22 mouse cellular contexts compared by ENCODE assay signal in genomic region chr10:54550665-54551064, GRCm38 (mm10).
DNase-seq lines count a peak whose midpoint lies in the region; ATAC-seq and TF ChIP-seq lines count a peak whose summit lies in the region.
"Had no signal": no experiment of that assay in that cellular context is flagged by ENCODE, and none has a peak within 500 bp of the region (broad histone marks: within the 10 kb centered on the region; RNA-seq: fewer than 3 reads in every experiment).

No protein-coding gene starts in this region.

- DNase-seq in layer of hippocampus, adult 2 months (ENCODE audit: low spot score in 2 of 2): no peak
- no peak for DNase-seq in layer of hippocampus, postnatal 10 days (ENCODE audit: low spot score in 2 of 2)
- no peak for DNase-seq in stomach, postnatal 0 days (ENCODE audit: low spot score)
- DNase-seq in left cerebral cortex, adult 9 months (ENCODE audit: low spot score in 2 of 2): no peak
- no peak for DNase-seq in gastrocnemius, postnatal 25 days
- DNase-seq: adrenal gland, adult 2 months; adrenal gland, adult 8-10 months; adrenal gland, postnatal 10 days; adrenal gland, postnatal 14 days; adrenal gland, postnatal 25 days; adrenal gland, postnatal 36 days; B cell, adult 2 months; cerebellum, adult 11 months; cerebellum, adult 11-12 months had no signal

- H3K36me3 ChIP-seq in stomach, embryonic 14.5 days (ENCODE audit: control insufficient read depth, insufficient read depth, low read length): no peaks in the 10 kb centered on the region
- no peaks in the 10 kb centered on the region for H3K36me3 ChIP-seq in stomach, postnatal 0 days (ENCODE audit: control insufficient read depth, insufficient read depth, low read length)
- no peaks in the 10 kb centered on the region for H3K36me3 ChIP-seq in intestine, embryonic 16.5 days (ENCODE audit: control insufficient read depth, insufficient read depth, low read length)
- H3K36me3 ChIP-seq: G1E had no signal

- no peak for TF ChIP-seq POLR2A in olfactory bulb, adult 2 months (IDR thresholded peaks at IDR 0.05; ENCODE audit: insufficient read depth, low read depth, low read length)

- TF ChIP-seq EP300 in stomach, postnatal 0 days (optimal IDR thresholded peaks at IDR 0.05): no peak

- WGBS in olfactory bulb, adult 2 months: 59% methylated on average over 2 of the region's 2 CpGs
- WGBS in stomach, embryonic 14.5 days: 84% methylated on average over 2 of the region's 2 CpGs
- WGBS in stomach, postnatal 0 days: 58% methylated on average over 2 of the region's 2 CpGs
- WGBS in intestine, embryonic 16.5 days: 72% methylated on average over 2 of the region's 2 CpGs

- H3K4me1 ChIP-seq in olfactory bulb, adult 2 months (ENCODE audit: control insufficient read depth, insufficient read depth, low read length): no peaks in the 10 kb centered on the region
- H3K4me1 ChIP-seq in stomach, embryonic 14.5 days (ENCODE audit: control insufficient read depth, insufficient read depth, low read length): no peaks in the 10 kb centered on the region
- H3K4me1 ChIP-seq in stomach, postnatal 0 days (replicated peaks; ENCODE audit: control insufficient read depth, insufficient read depth): no peaks in the 10 kb centered on the region
- no peaks in the 10 kb centered on the region for H3K4me1 ChIP-seq in intestine, embryonic 16.5 days (ENCODE audit: control insufficient read depth, insufficient read depth, low read length)

- no peak overlapping the region for H3K9ac ChIP-seq in stomach, embryonic 14.5 days (replicated peaks; ENCODE audit: low read depth, low read length)
- H3K9ac ChIP-seq in stomach, postnatal 0 days (ENCODE audit: low read length): no peak overlapping the region
- no peak overlapping the region for H3K9ac ChIP-seq in intestine, embryonic 16.5 days (ENCODE audit: low read depth, low read length)

- H3K27me3 ChIP-seq in stomach, embryonic 14.5 days (ENCODE audit: control insufficient read depth, insufficient read depth, low read length): no peaks in the 10 kb centered on the region
- H3K27me3 ChIP-seq in stomach, postnatal 0 days (ENCODE audit: control insufficient read depth, insufficient read depth, low read length): no peaks in the 10 kb centered on the region
- H3K27me3 ChIP-seq in intestine, embryonic 16.5 days (replicated peaks; ENCODE audit: control insufficient read depth, insufficient read depth, low read length): no peaks in the 10 kb centered on the region
- H3K27me3 ChIP-seq: CH12.LX, Patski had no signal

- H3K4me2 ChIP-seq in stomach, embryonic 14.5 days (replicated peaks; ENCODE audit: low read depth, low read length): no peak overlapping the region
- no peak overlapping the region for H3K4me2 ChIP-seq in stomach, postnatal 0 days (replicated peaks; ENCODE audit: low read depth)
- H3K4me2 ChIP-seq in intestine, embryonic 16.5 days (ENCODE audit: low read depth, low read length): no peak overlapping the region

- H3K4me3 ChIP-seq in layer of hippocampus, adult 2 months: no peak overlapping the region
- H3K4me3 ChIP-seq in olfactory bulb, adult 2 months (ENCODE audit: insufficient read depth, low read depth, low read length): no peak overlapping the region
- no peak overlapping the region for H3K4me3 ChIP-seq in stomach, embryonic 14.5 days (ENCODE audit: low read depth, low read length)
- H3K4me3 ChIP-seq in stomach, postnatal 0 days (ENCODE audit: low read depth, low read length): no peak overlapping the region
- H3K4me3 ChIP-seq in intestine, embryonic 16.5 days (ENCODE audit: low read length): no peak overlapping the region

- H3K9me3 ChIP-seq in stomach, embryonic 14.5 days (ENCODE audit: control insufficient read depth, low read depth, low read length): no peaks in the 10 kb centered on the region
- H3K9me3 ChIP-seq in stomach, postnatal 0 days (ENCODE audit: control insufficient read depth, low read length): no peaks in the 10 kb centered on the region
- H3K9me3 ChIP-seq in intestine, embryonic 16.5 days (ENCODE audit: control insufficient read depth, low read length): no peaks in the 10 kb centered on the region
- H3K9me3 ChIP-seq: G1E had no signal

- peak overlapping the region; percentile 52 for H3K27ac ChIP-seq in layer of hippocampus, adult 2 months
- H3K27ac ChIP-seq in olfactory bulb, adult 2 months (ENCODE audit: insufficient read depth, low read depth, low read length): peak overlapping the region; percentile 35
- H3K27ac ChIP-seq in stomach, embryonic 14.5 days (ENCODE audit: low read length): no peak overlapping the region
- no peak overlapping the region for H3K27ac ChIP-seq in stomach, postnatal 0 days (replicated peaks)
- no peak overlapping the region for H3K27ac ChIP-seq in intestine, embryonic 16.5 days (ENCODE audit: low read length)

- no peak for TF ChIP-seq CTCF in layer of hippocampus, adult 2 months (conservative IDR thresholded peaks at IDR 0.05)
- TF ChIP-seq CTCF in olfactory bulb, adult 2 months (IDR thresholded peaks at IDR 0.05; ENCODE audit: insufficient read depth, low read depth, low read length): no peak
- TF ChIP-seq CTCF in stomach, postnatal 0 days (IDR thresholded peaks at IDR 0.05; ENCODE audit: low read depth): no peak

- ATAC-seq in stomach, embryonic 14.5 days (ENCODE audit: insufficient number of reproducible peaks, insufficient read depth, low FRiP score, low read depth): peak; percentile 58; the same call in 1 of the 2 replicates
- peak; percentile 56 for ATAC-seq in stomach, postnatal 0 days (ENCODE audit: low FRiP score, low TSS enrichment)
- no peak for ATAC-seq in intestine, embryonic 16.5 days
- ATAC-seq: activated CD4-positive, CD25-positive, alpha-beta regulatory T cell, adult 4 months; CD4-positive, CD25-positive, alpha-beta regulatory T cell, adult 4 months; Patski had no signal

Comparison
In these comparisons a context has a peak if more than half of its experiments do, and no peak if none do; other contexts are left out.
1. H3K27ac ChIP-seq: peak in layer of hippocampus, adult 2 months (single experiment) and olfactory bulb, adult 2 months (single experiment); none in stomach, embryonic 14.5 days (single experiment), stomach, postnatal 0 days (single experiment) and intestine, embryonic 16.5 days (single experiment).